Mouse (Mus musculus): ENCODE results near the gene Herc3. TPM values are rescaled to one million over a fixed set of nuclear protein-coding genes. Genes with fewer than 3 reads are reported as not detected.

Gene Herc3
- polyA plus RNA-seq, 1 experiment from 2014 or later, result 21.7 TPM

DNA sequence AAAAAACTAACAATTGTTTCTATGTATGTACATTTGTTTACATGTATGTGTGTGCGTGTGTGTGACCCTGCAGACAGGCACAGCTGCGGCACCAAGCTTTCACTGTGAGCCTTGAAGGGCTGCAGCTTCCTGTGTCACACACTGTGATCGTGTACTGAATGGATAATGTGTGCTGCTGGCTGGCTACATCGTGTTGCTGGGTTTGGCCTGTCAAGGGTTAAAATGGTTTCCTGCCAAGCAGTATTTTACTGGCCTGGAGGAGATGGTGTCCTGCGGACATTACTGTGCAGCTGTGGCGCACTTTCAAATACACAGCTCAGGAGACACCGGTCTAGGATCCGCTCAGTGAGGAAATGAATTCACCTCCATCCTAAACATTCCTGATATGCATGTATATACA, 71.9 kb downstream of the Herc3 start:
- H3K4me3 ChIP-seq, result no peak overlapping the region
- peak; percentile 84 for ATAC-seq (ENCODE audit: low FRiP score)
- H3K9me3 ChIP-seq, result peaks cover 19% of the 10 kb centered on the region
- no peaks in the 10 kb centered on the region for H3K27me3 ChIP-seq
- peak overlapping the region; percentile 81 for H3K27ac ChIP-seq
- H3K4me2 ChIP-seq, result peak overlapping the region; percentile 38
- 12% methylated on average over 8 of the region's 8 CpGs for WGBS
- no peak overlapping the region for H3K9ac ChIP-seq
- H3K36me3 ChIP-seq, result peaks cover 17% of the 10 kb centered on the region
- peaks cover 9% of the 10 kb centered on the region for H3K4me1 ChIP-seq (replicated peaks)

DNA sequence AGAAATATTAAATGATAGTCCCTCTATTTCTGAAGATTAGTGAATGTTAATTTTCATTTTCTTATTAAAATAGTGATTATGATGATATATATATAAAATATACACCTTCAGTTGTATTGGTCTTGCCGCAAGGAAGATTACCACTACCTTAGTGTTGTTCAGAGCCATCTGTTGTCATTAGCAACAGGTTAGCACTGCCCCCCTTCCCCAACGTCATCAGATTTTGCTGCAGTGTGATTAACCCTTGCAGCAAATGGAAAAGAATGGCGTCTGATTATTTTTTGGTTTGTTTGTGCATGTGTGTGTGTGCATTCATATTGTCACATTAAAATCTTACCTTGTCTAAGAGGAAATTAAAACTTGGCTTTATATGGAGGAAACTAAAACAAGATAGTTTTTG, 73.3 kb downstream of the Herc3 start:
- WGBS, result 46% methylated on average over 3 of the region's 3 CpGs
- Histone ChIP-seq H3K4me2 (no peak overlapping the region), H3K9ac (no peak overlapping the region), H3K9me3 (peaks cover 19% of the 10 kb centered on the region), H3K27me3 (no peaks in the 10 kb centered on the region), H3K4me3 (no peak overlapping the region), H3K36me3 (peaks cover 17% of the 10 kb centered on the region), H3K27ac (no peak overlapping the region), H3K4me1 (replicated peaks) (peaks cover 9% of the 10 kb centered on the region)
- ATAC-seq (ENCODE audit: low FRiP score), result no peak

DNA sequence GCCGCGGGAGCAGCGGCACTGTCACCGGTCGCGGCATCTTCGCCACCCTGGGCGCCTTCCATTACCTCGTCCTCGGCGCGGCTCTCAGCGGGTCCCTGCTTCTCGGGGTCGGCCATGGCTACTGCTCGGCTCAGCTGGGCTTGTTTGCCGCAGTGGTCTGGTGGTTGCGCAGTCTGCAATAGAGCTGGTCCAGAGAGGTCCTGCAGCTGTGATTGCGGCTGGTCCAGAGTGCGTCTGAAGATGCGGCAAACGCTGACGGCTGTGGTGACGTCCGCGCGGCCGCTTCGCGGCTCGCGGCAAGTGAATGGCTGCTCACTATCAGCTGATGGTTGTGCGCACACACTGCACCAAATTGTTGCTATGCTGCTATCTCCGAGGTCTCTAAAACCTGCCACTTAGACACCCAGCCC, 75.6 kb downstream of the Herc3 start, which contains the start of gene Nap1l5:
TSS of gene Nap1l5 (minus strand) at position 225 of the 410 bp plus-strand sequence.
- H3K4me2 ChIP-seq, result peak within 1 kb of the TSS; percentile 58
- peaks cover 19% of the 10 kb centered on the region for H3K9me3 ChIP-seq
- ATAC-seq (ENCODE audit: low FRiP score), result peak; percentile 95
- H3K27ac ChIP-seq, result peak within 1 kb of the TSS; percentile 86
- peak within 1 kb of the TSS; percentile 70 for H3K9ac ChIP-seq
- peak within 1 kb of the TSS; percentile 50 for H3K4me3 ChIP-seq
- WGBS, result 51% methylated on average over 34 of the region's 34 CpGs
- no peaks in the 10 kb centered on the region for H3K27me3 ChIP-seq
- peaks cover 9% of the 10 kb centered on the region for H3K4me1 ChIP-seq (replicated peaks)
- peaks cover 22% of the 10 kb centered on the region for H3K36me3 ChIP-seq

DNA sequence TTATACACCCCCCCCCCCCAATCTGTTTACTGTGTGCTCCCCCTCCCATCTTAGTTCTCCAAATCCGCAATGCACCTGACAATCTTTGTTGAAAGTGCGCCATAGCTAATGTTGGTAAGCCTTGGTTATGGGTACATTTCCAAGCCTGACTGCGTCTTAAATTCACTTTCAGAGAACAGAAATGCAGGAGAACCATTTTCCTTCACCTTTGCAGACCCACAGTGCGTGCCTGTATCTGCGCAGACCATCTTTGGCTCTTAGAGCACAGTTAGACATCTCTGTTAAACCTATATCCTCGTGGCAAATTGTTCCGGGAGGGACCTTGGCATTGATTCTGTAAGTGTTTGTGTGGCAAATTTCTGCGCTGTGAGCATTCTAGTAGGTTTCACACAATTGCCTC, 76.1 kb downstream of the Herc3 start:
- ATAC-seq (ENCODE audit: low FRiP score), result peak; percentile 2; the same call in 1 of the 2 replicates
- Histone ChIP-seq H3K4me1 (replicated peaks) (peaks cover 9% of the 10 kb centered on the region), H3K4me3 (peak overlapping the region; percentile 50), H3K9me3 (peaks cover 19% of the 10 kb centered on the region), H3K27ac (peak overlapping the region; percentile 86), H3K4me2 (peak overlapping the region; percentile 58), H3K9ac (no peak overlapping the region), H3K27me3 (no peaks in the 10 kb centered on the region), H3K36me3 (peaks cover 22% of the 10 kb centered on the region)
- 76% methylated on average over 8 of the region's 8 CpGs for WGBS

DNA sequence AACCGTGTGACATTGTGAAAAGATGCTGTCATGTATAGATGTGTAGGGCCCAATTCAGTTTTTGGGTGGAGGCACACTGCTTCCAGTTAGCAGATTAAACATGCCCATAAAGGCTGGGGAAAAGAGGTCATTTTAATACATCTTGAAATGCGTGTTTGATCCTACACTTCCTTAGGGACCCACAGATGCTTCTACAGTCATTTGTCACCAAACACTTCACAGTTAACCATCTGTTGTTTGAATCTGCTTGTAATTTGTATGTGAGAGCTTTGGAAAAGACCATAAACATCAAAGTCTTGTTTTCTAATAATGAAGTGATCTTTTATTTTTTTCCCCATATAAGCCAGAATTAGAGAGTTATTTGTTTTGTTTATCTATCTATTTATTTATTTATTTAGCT, 76.5 kb downstream of the Herc3 start:
- Histone ChIP-seq H3K27ac (peak overlapping the region; percentile 86), H3K36me3 (peaks cover 22% of the 10 kb centered on the region), H3K4me3 (no peak overlapping the region; the same call in 1 of the 2 replicates), H3K9ac (no peak overlapping the region), H3K4me1 (replicated peaks) (peaks cover 9% of the 10 kb centered on the region), H3K9me3 (peaks cover 19% of the 10 kb centered on the region), H3K27me3 (no peaks in the 10 kb centered on the region), H3K4me2 (peak overlapping the region; percentile 58; the same call in 1 of the 2 replicates)
- 62% methylated on average over 2 of the region's 2 CpGs for WGBS
- no peak for ATAC-seq (ENCODE audit: low FRiP score)

DNA sequence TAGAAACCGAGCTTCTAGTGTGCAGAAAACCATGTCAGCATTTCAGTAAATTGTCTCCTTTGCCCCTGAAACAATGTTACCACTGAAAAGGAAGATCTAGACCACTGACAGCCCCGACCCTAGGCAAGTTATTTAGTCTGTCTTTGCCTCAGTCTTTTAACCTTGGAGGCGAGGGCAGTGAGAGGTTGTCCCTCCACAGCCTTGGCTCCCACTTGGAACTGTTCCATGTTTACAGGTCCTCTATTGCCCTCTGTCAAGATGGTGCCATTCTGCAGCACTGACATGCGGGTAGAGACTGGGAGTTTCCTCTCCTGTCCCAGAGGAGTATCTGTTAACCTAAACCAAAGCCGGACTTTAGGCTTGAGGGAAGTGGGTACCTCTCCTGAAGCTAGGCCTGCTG, 81.6 kb downstream of the Herc3 start:
- Histone ChIP-seq H3K9ac (no peak overlapping the region), H3K27me3 (no peaks in the 10 kb centered on the region), H3K4me1 (replicated peaks) (no peaks in the 10 kb centered on the region), H3K27ac (no peak overlapping the region), H3K4me2 (no peak overlapping the region), H3K4me3 (no peak overlapping the region), H3K36me3 (peaks cover 15% of the 10 kb centered on the region; the same call in 1 of the 2 replicates), H3K9me3 (no peaks in the 10 kb centered on the region)
- WGBS, result 76% methylated on average over 5 of the region's 5 CpGs
- no peak for ATAC-seq (ENCODE audit: low FRiP score)

DNA sequence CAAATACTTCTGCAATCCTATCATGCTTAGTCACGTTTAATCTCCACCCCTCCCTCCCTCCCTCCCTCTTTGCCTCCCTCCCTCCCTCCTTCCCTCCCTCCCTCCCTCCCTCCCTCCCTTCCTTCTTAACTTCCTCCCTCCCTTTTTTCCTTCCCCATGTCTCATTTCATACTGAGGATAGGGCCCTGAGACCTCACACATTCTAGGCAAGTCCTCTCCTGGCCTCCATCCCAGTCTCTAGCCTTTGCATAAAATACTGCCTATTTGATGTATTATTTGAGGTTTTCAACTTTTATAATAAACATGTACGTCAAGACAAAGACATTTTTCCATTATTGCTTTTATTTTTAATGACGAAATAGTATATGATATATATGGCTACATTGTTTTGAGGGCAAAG, 82.3 kb downstream of the Herc3 start:
- H3K4me1 ChIP-seq (replicated peaks), result no peaks in the 10 kb centered on the region
- peaks cover 19% of the 10 kb centered on the region for H3K36me3 ChIP-seq
- H3K4me2 ChIP-seq, result no peak overlapping the region
- no peak overlapping the region for H3K9ac ChIP-seq
- no peaks in the 10 kb centered on the region for H3K27me3 ChIP-seq
- H3K27ac ChIP-seq, result no peak overlapping the region
- 79% methylated on average over 3 of the region's 3 CpGs for WGBS
- H3K4me3 ChIP-seq, result no peak overlapping the region
- ATAC-seq (ENCODE audit: low FRiP score), result no peak
- H3K9me3 ChIP-seq, result no peaks in the 10 kb centered on the region

DNA sequence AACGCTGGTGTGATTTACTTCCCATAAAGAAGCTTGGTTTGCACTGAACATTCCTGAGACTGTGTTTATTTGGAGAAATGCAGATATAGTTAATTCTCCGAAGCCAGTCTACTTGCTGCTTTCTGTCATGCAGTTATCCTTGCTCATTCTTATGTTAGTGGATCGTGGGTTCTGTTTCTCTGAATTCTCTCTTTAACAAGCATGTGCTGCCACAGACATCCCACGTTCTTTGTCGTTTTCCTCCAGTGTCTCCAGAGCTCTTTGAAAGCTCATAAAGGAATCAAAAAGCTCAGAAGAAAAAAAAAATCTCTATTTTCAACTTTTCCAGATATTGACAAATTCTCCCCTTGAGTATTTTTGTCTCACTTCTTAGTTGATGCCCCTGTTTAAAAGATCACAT, 82.7 kb downstream of the Herc3 start:
- no peaks in the 10 kb centered on the region for H3K9me3 ChIP-seq
- WGBS, result 75% methylated on average over 5 of the region's 5 CpGs

DNA sequence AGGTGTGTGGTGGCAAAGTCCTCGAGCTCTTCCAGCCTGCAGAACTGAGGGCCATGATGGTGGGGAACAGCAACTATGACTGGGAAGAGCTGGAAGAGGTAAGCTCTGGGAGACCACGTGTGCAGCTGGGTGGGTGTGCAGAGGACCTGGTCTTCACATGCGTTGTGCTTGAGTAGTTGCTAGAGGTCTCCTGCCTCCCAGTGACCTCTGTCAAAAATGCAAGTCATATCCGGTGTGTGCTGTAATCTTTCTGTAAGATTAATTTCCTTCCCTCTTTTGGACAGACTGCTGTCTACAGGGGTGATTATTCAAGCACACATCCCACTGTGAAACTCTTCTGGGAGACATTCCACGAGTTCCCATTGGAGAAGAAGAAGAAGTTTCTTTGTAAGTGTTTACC, 85.2 kb downstream of the Herc3 start:
- Histone ChIP-seq H3K27ac (no peak overlapping the region), H3K4me2 (no peak overlapping the region), H3K4me1 (replicated peaks) (no peaks in the 10 kb centered on the region), H3K4me3 (no peak overlapping the region), H3K9ac (no peak overlapping the region), H3K27me3 (no peaks in the 10 kb centered on the region), H3K36me3 (peaks cover 21% of the 10 kb centered on the region), H3K9me3 (no peaks in the 10 kb centered on the region)
- ATAC-seq (ENCODE audit: low FRiP score), result no peak
- 90% methylated on average over 5 of the region's 5 CpGs for WGBS

More for the DNA sequence above, 82.7 kb downstream of the Herc3 start:
- Histone ChIP-seq H3K9ac (no peak overlapping the region), H3K36me3 (peaks cover 22% of the 10 kb centered on the region), H3K27me3 (no peaks in the 10 kb centered on the region), H3K4me3 (no peak overlapping the region), H3K4me1 (replicated peaks) (no peaks in the 10 kb centered on the region), H3K27ac (no peak overlapping the region), H3K4me2 (no peak overlapping the region)
- no peak for ATAC-seq (ENCODE audit: low FRiP score)

DNA sequence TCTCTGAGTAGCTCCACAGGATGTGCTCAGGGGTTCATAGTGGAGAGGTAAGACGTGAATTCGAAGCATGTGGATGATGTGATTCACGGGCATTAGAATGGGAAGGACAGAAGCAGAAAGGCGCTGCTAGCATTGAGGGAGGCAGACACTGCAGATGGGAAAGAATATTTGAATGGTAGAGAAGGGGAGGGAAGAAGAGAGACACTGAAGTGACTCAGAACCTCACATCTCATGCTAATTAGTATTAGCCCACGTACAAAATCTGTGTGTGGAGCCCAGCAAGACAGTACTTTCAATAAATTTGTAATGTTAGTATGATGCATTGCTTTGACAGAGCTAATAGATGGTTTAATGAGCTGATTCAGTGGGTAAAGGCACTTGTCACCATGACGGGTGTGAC, 89.5 kb downstream of the Herc3 start:
- Histone ChIP-seq H3K4me1 (replicated peaks) (no peaks in the 10 kb centered on the region), H3K9me3 (no peaks in the 10 kb centered on the region), H3K36me3 (peaks cover 21% of the 10 kb centered on the region), H3K27me3 (no peaks in the 10 kb centered on the region), H3K4me3 (no peak overlapping the region), H3K4me2 (no peak overlapping the region), H3K27ac (no peak overlapping the region), H3K9ac (no peak overlapping the region)
- WGBS, result 81% methylated on average over 6 of the region's 6 CpGs
- no peak for ATAC-seq (ENCODE audit: low FRiP score)

DNA sequence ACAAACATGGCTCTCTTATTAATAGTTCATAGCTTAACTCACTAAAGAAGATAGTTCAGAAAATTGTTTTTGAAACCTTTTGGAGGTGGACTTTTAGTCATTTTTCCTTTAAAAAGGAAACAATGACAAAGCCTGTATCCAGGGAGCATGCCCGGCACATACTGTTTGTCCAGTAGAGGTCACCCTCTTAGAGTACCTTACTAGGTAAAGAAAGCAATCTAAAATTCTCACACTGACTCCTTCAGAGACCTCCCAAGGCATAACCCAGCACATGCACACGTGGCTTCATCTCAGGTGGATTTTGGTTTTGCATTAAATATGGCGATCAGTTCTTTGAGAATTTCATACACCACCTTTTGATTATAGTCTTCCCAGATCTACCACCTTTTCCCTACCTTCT, 90.4 kb downstream of the Herc3 start:
- Histone ChIP-seq H3K36me3 (peaks cover 17% of the 10 kb centered on the region), H3K9ac (no peak overlapping the region), H3K4me1 (replicated peaks) (no peaks in the 10 kb centered on the region), H3K9me3 (no peaks in the 10 kb centered on the region), H3K27me3 (no peaks in the 10 kb centered on the region), H3K27ac (no peak overlapping the region), H3K4me2 (no peak overlapping the region), H3K4me3 (no peak overlapping the region)
- no peak for ATAC-seq (ENCODE audit: low FRiP score)
- 53% methylated on average over 3 of the region's 3 CpGs for WGBS

DNA sequence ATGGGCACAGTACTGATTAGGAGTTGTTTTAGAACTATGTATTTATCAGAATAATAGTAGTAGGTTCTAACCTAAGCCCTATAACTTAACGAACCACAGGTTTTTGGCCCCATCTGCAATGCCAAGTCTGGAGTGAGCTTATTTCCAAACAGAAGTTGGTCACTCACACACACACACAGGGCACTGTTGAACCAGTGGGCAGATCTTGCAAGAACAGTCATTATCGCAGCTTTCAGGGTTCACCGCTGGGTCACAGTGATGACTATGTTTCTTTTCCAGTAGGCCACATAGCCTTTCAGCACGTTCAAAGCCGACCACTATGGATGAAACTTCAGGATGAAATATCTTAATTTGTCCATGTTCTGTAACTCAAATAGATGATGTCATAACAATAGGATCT, 91.2 kb downstream of the Herc3 start:
- ATAC-seq (ENCODE audit: low FRiP score), result no peak
- no peaks in the 10 kb centered on the region for H3K4me1 ChIP-seq (replicated peaks)
- no peak overlapping the region for H3K27ac ChIP-seq
- no peaks in the 10 kb centered on the region for H3K9me3 ChIP-seq
- H3K36me3 ChIP-seq, result peaks cover 12% of the 10 kb centered on the region
- H3K4me2 ChIP-seq, result no peak overlapping the region
- H3K9ac ChIP-seq, result no peak overlapping the region
- WGBS, result 93% methylated on average over 5 of the region's 5 CpGs
- H3K4me3 ChIP-seq, result no peak overlapping the region
- H3K27me3 ChIP-seq, result no peaks in the 10 kb centered on the region

DNA sequence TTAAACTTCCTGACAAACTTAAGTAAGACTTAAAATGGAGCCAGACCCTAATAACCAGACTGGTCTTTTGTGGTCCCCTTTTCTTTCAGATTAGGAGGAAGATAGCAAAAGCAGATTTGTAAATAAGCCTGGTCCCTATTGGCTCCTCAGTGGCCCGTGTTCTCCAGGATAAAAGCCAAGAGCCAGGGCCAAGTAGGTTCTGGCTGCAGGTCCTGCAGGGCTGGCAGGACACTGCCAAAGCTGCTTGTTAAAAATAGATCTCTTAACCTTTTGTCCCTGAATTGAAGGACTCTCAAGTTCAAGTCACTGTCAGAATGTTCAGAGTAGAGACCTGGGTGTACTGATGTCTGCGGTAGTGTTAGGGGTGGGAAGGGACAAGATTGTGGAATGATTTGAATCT, 96.6 kb downstream of the Herc3 start:
- no peak for ATAC-seq (ENCODE audit: low FRiP score)
- no peak overlapping the region for H3K4me2 ChIP-seq
- H3K27me3 ChIP-seq, result no peaks in the 10 kb centered on the region
- no peaks in the 10 kb centered on the region for H3K9me3 ChIP-seq
- H3K27ac ChIP-seq, result no peak overlapping the region
- no peak overlapping the region for H3K9ac ChIP-seq
- H3K36me3 ChIP-seq, result no peaks in the 10 kb centered on the region
- H3K4me1 ChIP-seq (replicated peaks), result peaks cover 9% of the 10 kb centered on the region
- WGBS, result 78% methylated on average over 2 of the region's 2 CpGs
- H3K4me3 ChIP-seq, result no peak overlapping the region
